Mouse (Mus musculus): Measurements from ENCODE around the gene Sv2a.

DNA sequence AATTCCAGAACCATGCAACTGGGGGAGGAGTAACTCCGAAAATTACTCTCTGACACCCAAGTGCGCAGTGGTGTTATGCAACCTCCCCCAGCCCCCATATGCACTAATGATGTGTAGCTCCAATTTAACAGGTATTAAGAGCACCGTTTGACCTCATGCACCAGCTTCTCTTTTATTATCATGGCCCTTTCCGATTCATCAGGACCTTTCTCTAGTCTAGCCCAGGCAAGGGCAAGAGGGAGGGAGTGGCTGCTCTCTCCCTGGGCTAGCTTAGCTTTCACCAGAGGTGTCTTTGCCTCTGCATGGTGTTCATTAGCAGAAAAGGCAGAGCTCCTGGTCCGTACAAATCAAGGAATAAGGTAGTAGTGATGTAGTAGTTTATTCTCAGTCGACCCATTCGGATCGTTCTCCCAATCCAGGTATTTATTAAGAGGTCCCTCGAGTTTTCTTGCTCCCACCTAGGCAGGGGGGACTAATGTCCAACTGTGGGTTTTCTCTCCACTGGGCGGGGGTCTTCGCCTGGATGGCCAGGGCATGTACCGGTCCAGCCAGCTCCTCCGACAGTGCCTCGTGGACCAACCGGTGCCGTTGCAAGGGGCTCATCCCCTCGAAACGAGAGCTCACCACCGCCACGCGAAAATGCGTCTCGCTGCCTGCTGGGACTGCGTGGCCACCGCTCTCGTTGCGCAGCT is 15.6 kb downstream of the Sv2a start:
- TF ChIP-seq POLR2A (IDR thresholded peaks at IDR 0.05; ENCODE audit: control insufficient read depth, extremely low read depth, insufficient read depth, low read length, poor library complexity) (no peak), CTCF (IDR thresholded peaks at IDR 0.05; ENCODE audit: borderline replicate concordance, control insufficient read depth, extremely low read depth, insufficient read depth, low read length, poor library complexity) (no peak)
